Mouse (Mus musculus): Measurements from ENCODE around the gene Tomm34. TPM values are rescaled to one million over a fixed set of nuclear protein-coding genes. Genes with fewer than 3 reads are reported as not detected.

The Tomm34 gene
- polyA plus RNA-seq, 1 experiment from 2014 or later = 48.3 TPM

GRCm38 (mm10) chr2:164007987-164008545, 62.9 kb downstream of the Tomm34 start:
- DNase-seq (ENCODE audit: low spot score) = no peak
- 63% methylated on average over 2 of the region's 2 CpGs for whole genome bisulfite sequencing

GRCm38 (mm10) chr2:164007547-164007946, 63.4 kb downstream of the Tomm34 start:
- Histone ChIP-seq H3K4me2 (replicated peaks) (no peak overlapping the region), H3K9me3 (ENCODE audit: control insufficient read depth, low read length) (no peaks in the 10 kb centered on the region)
- DNase-seq (ENCODE audit: low spot score) = no peak

More at GRCm38 (mm10) chr2:164007987-164008545, 62.9 kb downstream of the Tomm34 start:
- 0 out of 2 replicates have a peak, but pooled peaks cover 7% of the 10 kb centered on the region for H3K4me1 ChIP-seq (replicated peaks; ENCODE audit: control insufficient read depth, insufficient read depth, low read length)
- H3K4me3 ChIP-seq (replicated peaks; ENCODE audit: low read length) = no peak overlapping the region
- no peaks in the 10 kb centered on the region for H3K9me3 ChIP-seq (ENCODE audit: control insufficient read depth, low read length)
- no peaks in the 10 kb centered on the region for H3K27me3 ChIP-seq (ENCODE audit: control insufficient read depth, insufficient read depth, low read length)
- no peak overlapping the region for H3K27ac ChIP-seq
- H3K36me3 ChIP-seq (replicated peaks; ENCODE audit: control insufficient read depth, insufficient read depth) = peaks cover 18% of the 10 kb centered on the region
- H3K9ac ChIP-seq = no peak overlapping the region
- ATAC-seq (ENCODE audit: low FRiP score) = no peak
- no peak overlapping the region for H3K4me2 ChIP-seq (replicated peaks)

GRCm38 (mm10) chr2:164006932-164007331, 64.0 kb downstream of the Tomm34 start:
- Histone ChIP-seq H3K27me3 (ENCODE audit: control insufficient read depth, insufficient read depth, low read length) (no peaks in the 10 kb centered on the region), H3K4me3 (replicated peaks; ENCODE audit: low read length) (no peak overlapping the region), H3K4me1 (replicated peaks; ENCODE audit: control insufficient read depth, insufficient read depth, low read length) (0 out of 2 replicates have a peak, but pooled peaks cover 7% of the 10 kb centered on the region), H3K4me2 (replicated peaks) (no peak overlapping the region), H3K9ac (no peak overlapping the region), H3K9me3 (ENCODE audit: control insufficient read depth, low read length) (no peaks in the 10 kb centered on the region), H3K27ac (no peak overlapping the region), H3K36me3 (replicated peaks; ENCODE audit: control insufficient read depth, insufficient read depth) (peaks cover 7% of the 10 kb centered on the region)
- DNase-seq (ENCODE audit: low spot score) (no peak), ATAC-seq (ENCODE audit: low FRiP score) (no peak)
- WGBS = 85% methylated on average over 10 of the region's 10 CpGs

More at GRCm38 (mm10) chr2:164007547-164007946, 63.4 kb downstream of the Tomm34 start:
- Histone ChIP-seq H3K36me3 (replicated peaks; ENCODE audit: control insufficient read depth, insufficient read depth) (peaks cover 13% of the 10 kb centered on the region), H3K27me3 (ENCODE audit: control insufficient read depth, insufficient read depth, low read length) (no peaks in the 10 kb centered on the region), H3K4me1 (replicated peaks; ENCODE audit: control insufficient read depth, insufficient read depth, low read length) (0 out of 2 replicates have a peak, but pooled peaks cover 7% of the 10 kb centered on the region), H3K9ac (no peak overlapping the region), H3K27ac (no peak overlapping the region), H3K4me3 (replicated peaks; ENCODE audit: low read length) (no peak overlapping the region)
- ATAC-seq (ENCODE audit: low FRiP score) = no peak
- 82% methylated on average over 8 of the region's 8 CpGs for WGBS

GRCm38 (mm10) chr2:164004503-164004902, 66.5 kb downstream of the Tomm34 start:
- Histone ChIP-seq H3K4me1 (replicated peaks; ENCODE audit: control insufficient read depth, insufficient read depth, low read length) (0 out of 2 replicates have a peak, but pooled peaks cover 7% of the 10 kb centered on the region), H3K4me2 (replicated peaks) (no peak overlapping the region), H3K36me3 (replicated peaks; ENCODE audit: control insufficient read depth, insufficient read depth) (no peaks in the 10 kb centered on the region), H3K9ac (no peak overlapping the region), H3K4me3 (replicated peaks; ENCODE audit: low read length) (no peak overlapping the region), H3K9me3 (ENCODE audit: control insufficient read depth, low read length) (no peaks in the 10 kb centered on the region), H3K27me3 (ENCODE audit: control insufficient read depth, insufficient read depth, low read length) (no peaks in the 10 kb centered on the region), H3K27ac (no peak overlapping the region)
- DNase-seq (ENCODE audit: low spot score) (no peak), ATAC-seq (ENCODE audit: low FRiP score) (no peak)
- WGBS = 82% methylated on average over 5 of the region's 5 CpGs

Other genes with a start within 250 kb of the Tomm34 start
- gene Kcnk15, start 217.5 kb downstream of the Tomm34 start, polyA plus RNA-seq (2014; fragmentation: Nextera tagmentation; extraction: Ambion mirVana) = 0.29 TPM in 1 of 2 replicates, not detected in the other
- 7.1 and 8.9 TPM in 2 replicates for gene Rims4, start 152.5 kb downstream of the Tomm34 start, polyA plus RNA-seq (2014; fragmentation: Nextera tagmentation; extraction: Ambion mirVana)
- 445 and 473 TPM in 2 replicates for gene Ywhab, start 76.2 kb downstream of the Tomm34 start, polyA plus RNA-seq (2014; fragmentation: Nextera tagmentation; extraction: Ambion mirVana)
- 1.6 and 2.2 TPM in 2 replicates for gene Pabpc1l, start 45.7 kb downstream of the Tomm34 start, polyA plus RNA-seq (2014; fragmentation: Nextera tagmentation; extraction: Ambion mirVana)
- 26.6 and 27.4 TPM in 2 replicates for gene Stk4, start 847 bp downstream of the Tomm34 start, polyA plus RNA-seq (2014; fragmentation: Nextera tagmentation; extraction: Ambion mirVana)
- 1.1 and 1.6 TPM in 2 replicates for gene Kcns1, start 99.9 kb upstream of the Tomm34 start, polyA plus RNA-seq (2014; fragmentation: Nextera tagmentation; extraction: Ambion mirVana)
- not detected in 2 replicates for gene Wfdc5, start 111.6 kb upstream of the Tomm34 start, polyA plus RNA-seq (2014; fragmentation: Nextera tagmentation; extraction: Ambion mirVana)
- gene Wfdc12, start 119.4 kb upstream of the Tomm34 start, polyA plus RNA-seq (2014; fragmentation: Nextera tagmentation; extraction: Ambion mirVana) = not detected in 2 replicates
- not detected in 2 replicates for gene Wfdc15a, start 129.0 kb upstream of the Tomm34 start, polyA plus RNA-seq (2014; fragmentation: Nextera tagmentation; extraction: Ambion mirVana)
- not detected in 2 replicates for gene Wfdc15b, start 150.5 kb upstream of the Tomm34 start, polyA plus RNA-seq (2014; fragmentation: Nextera tagmentation; extraction: Ambion mirVana)
- not detected in 2 replicates for gene Svs2, start 167.3 kb upstream of the Tomm34 start, polyA plus RNA-seq (2014; fragmentation: Nextera tagmentation; extraction: Ambion mirVana)
- not detected in 2 replicates for gene Svs3b, start 185.5 kb upstream of the Tomm34 start, polyA plus RNA-seq (2014; fragmentation: Nextera tagmentation; extraction: Ambion mirVana)
- not detected in 2 replicates for gene Svs4, start 207.3 kb upstream of the Tomm34 start, polyA plus RNA-seq (2014; fragmentation: Nextera tagmentation; extraction: Ambion mirVana)
- not detected in 2 replicates for gene Svs3a, start 218.1 kb upstream of the Tomm34 start, polyA plus RNA-seq (2014; fragmentation: Nextera tagmentation; extraction: Ambion mirVana)
- not detected in 2 replicates for gene Svs6, start 245.6 kb upstream of the Tomm34 start, polyA plus RNA-seq (2014; fragmentation: Nextera tagmentation; extraction: Ambion mirVana)